Mouse (Mus musculus) activated CD4-positive, CD25-positive, alpha-beta regulatory T cell, adult 4 months (primary cell): Measurements from ENCODE around the gene Poll. TPM values are rescaled to one million over a fixed set of nuclear protein-coding genes. Genes with fewer than 3 reads are reported as not detected.
"Not testable (repeated sequence)": the region's sequence is repeated elsewhere in the genome, so short reads cannot be mapped to it uniquely, and the experiment has no call there.

Experiments
- ATAC-seq: one replicate; pipeline ENCODE4 v1.8.0; 2017
- polyA plus RNA-seq, 2 experiments: library from polyadenylated mRNA; unstranded; fragments of 100-300 nt; shearing (Covaris generic); gene quantifications; one replicate each; pipeline ENCODE4 v1.2.1; 2017

Poll gene
- polyA plus RNA-seq, 2 experiments from 2014 or later, result 16.2 to 31.6 TPM

GRCm38 (mm10) chr19:45577141-45577750 is 16.9 kb upstream of the Poll start:
- peak; percentile 44 for ATAC-seq

- no peak for ATAC-seq
Measured at GRCm38 (mm10) chr19:45575632-45576001, 15.3 kb upstream of the Poll start.

GRCm38 (mm10) chr19:45574941-45575631 is 14.8 kb upstream of the Poll start:
- peak; percentile 55 for ATAC-seq

- ATAC-seq, result no peak
Measured at GRCm38 (mm10) chr19:45574339-45574898, 14.1 kb upstream of the Poll start.

GRCm38 (mm10) chr19:45573861-45574267 is 13.5 kb upstream of the Poll start:
- peak; percentile 68 for ATAC-seq

- no peak for ATAC-seq
Measured at GRCm38 (mm10) chr19:45573033-45573432, 12.7 kb upstream of the Poll start.

- ATAC-seq, result no peak
Measured at GRCm38 (mm10) chr19:45567367-45567766, 7.0 kb upstream of the Poll start.

- no peak for ATAC-seq
Measured at GRCm38 (mm10) chr19:45565925-45566715, 5.8 kb upstream of the Poll start.

- no peak for ATAC-seq
Measured at GRCm38 (mm10) chr19:45554136-45554535, 6.2 kb downstream of the Poll start.

- ATAC-seq, result no peak
Measured at GRCm38 (mm10) chr19:45552187-45552586, 8.1 kb downstream of the Poll start.

- no peak for ATAC-seq
Measured at GRCm38 (mm10) chr19:45549948-45550347, 10.4 kb downstream of the Poll start.

- ATAC-seq, result no peak
Measured at GRCm38 (mm10) chr19:45549128-45549915, 11.0 kb downstream of the Poll start.

GRCm38 (mm10) chr19:45548196-45548595 is 12.1 kb downstream of the Poll start:
- not testable (repeated sequence) for ATAC-seq

GRCm38 (mm10) chr19:45544925-45545321 is 15.4 kb downstream of the Poll start:
- ATAC-seq, result peak; percentile 63

- ATAC-seq, result no peak
Measured at GRCm38 (mm10) chr19:45544152-45544924, 16.0 kb downstream of the Poll start.

GRCm38 (mm10) chr19:45542061-45542460 is 18.3 kb downstream of the Poll start:
- ATAC-seq, result no peak

GRCm38 (mm10) chr19:45541409-45542041 is 18.8 kb downstream of the Poll start:
- ATAC-seq, result no peak

GRCm38 (mm10) chr19:45540657-45541408 is 19.5 kb downstream of the Poll start:
- no peak for ATAC-seq

- ATAC-seq, result peak; percentile 73
Measured at GRCm38 (mm10) chr19:45537505-45537904, 22.8 kb downstream of the Poll start.

- ATAC-seq, result no peak
Measured at GRCm38 (mm10) chr19:45535929-45536328, 24.4 kb downstream of the Poll start.
